8 mouse cellular contexts compared by ENCODE assay signal in genomic region chr11:101589444-101589843, GRCm38 (mm10). TPM values are rescaled to one million over a fixed set of nuclear protein-coding genes. Genes with fewer than 3 reads are reported as not detected.
DNase-seq lines count a peak whose midpoint lies in the region; ATAC-seq and TF ChIP-seq lines count a peak whose summit lies in the region.

No protein-coding gene starts in this region.

- H3K4me1 ChIP-seq in midbrain, embryonic 14.5 days (ENCODE audit: control insufficient read depth, insufficient read depth, low read length): no peaks in the 10 kb centered on the region
- no peaks in the 10 kb centered on the region for H3K4me1 ChIP-seq in midbrain, embryonic 13.5 days (replicated peaks)
- no peaks in the 10 kb centered on the region for H3K4me1 ChIP-seq in limb, embryonic 14.5 days (ENCODE audit: control insufficient read depth, insufficient read depth, low read length)
- no peaks in the 10 kb centered on the region for H3K4me1 ChIP-seq in neural tube, embryonic 11.5 days (ENCODE audit: control insufficient read depth, insufficient read depth, low read length)

- H3K36me3 ChIP-seq in midbrain, embryonic 14.5 days (ENCODE audit: control insufficient read depth, insufficient read depth, low read length): 0 out of 2 replicates have a peak, but pooled peaks cover 4% of the 10 kb centered on the region
- peaks cover 15% of the 10 kb centered on the region for H3K36me3 ChIP-seq in midbrain, embryonic 13.5 days
- peaks cover 7% of the 10 kb centered on the region; the same call in 1 of the 2 replicates for H3K36me3 ChIP-seq in limb, embryonic 14.5 days (ENCODE audit: control insufficient read depth, insufficient read depth, low read length)
- no peaks in the 10 kb centered on the region for H3K36me3 ChIP-seq in neural tube, embryonic 11.5 days (ENCODE audit: control insufficient read depth, insufficient read depth, low read length)

- H3K27ac ChIP-seq in midbrain, embryonic 14.5 days (replicated peaks; ENCODE audit: low read depth, low read length): no peak overlapping the region
- H3K27ac ChIP-seq in midbrain, embryonic 13.5 days: no peak overlapping the region
- no peak overlapping the region for H3K27ac ChIP-seq in limb, embryonic 14.5 days (replicated peaks; ENCODE audit: low read depth, low read length)
- H3K27ac ChIP-seq in neural tube, embryonic 11.5 days (ENCODE audit: low read depth, low read length): no peak overlapping the region

- H3K9ac ChIP-seq in midbrain, embryonic 14.5 days (replicated peaks; ENCODE audit: low read length): no peak overlapping the region
- no peak overlapping the region for H3K9ac ChIP-seq in midbrain, embryonic 13.5 days (replicated peaks)
- H3K9ac ChIP-seq in limb, embryonic 14.5 days (ENCODE audit: low read depth, low read length, severe bottlenecking): no peak overlapping the region
- H3K9ac ChIP-seq in neural tube, embryonic 11.5 days (ENCODE audit: low read length): no peak overlapping the region

- WGBS in midbrain, embryonic 14.5 days: 30% methylated on average over 5 of the region's 5 CpGs
- WGBS in midbrain, embryonic 13.5 days: 32% methylated on average over 5 of the region's 5 CpGs
- WGBS in limb, embryonic 14.5 days: 35% methylated on average over 5 of the region's 5 CpGs
- WGBS in neural tube, embryonic 11.5 days: 34% methylated on average over 5 of the region's 5 CpGs

- ATAC-seq in midbrain, embryonic 14.5 days (ENCODE audit: low FRiP score, low TSS enrichment): no peak
- no peak for ATAC-seq in midbrain, embryonic 13.5 days
- ATAC-seq in limb, embryonic 14.5 days (ENCODE audit: low FRiP score, low read depth): no peak
- no peak for ATAC-seq in neural tube, embryonic 11.5 days (ENCODE audit: insufficient read depth, low FRiP score, low TSS enrichment)

- no peak for TF ChIP-seq POLR2A in limb, embryonic 14.5 days (IDR thresholded peaks at IDR 0.05; ENCODE audit: borderline replicate concordance, extremely low read depth, insufficient read depth, insufficient read length)

- no peaks in the 10 kb centered on the region for H3K27me3 ChIP-seq in midbrain, embryonic 14.5 days (ENCODE audit: control insufficient read depth, insufficient read depth, low read length)
- H3K27me3 ChIP-seq in midbrain, embryonic 13.5 days: no peaks in the 10 kb centered on the region
- H3K27me3 ChIP-seq in limb, embryonic 14.5 days (ENCODE audit: control insufficient read depth, insufficient read depth, low read length): no peaks in the 10 kb centered on the region
- H3K27me3 ChIP-seq in neural tube, embryonic 11.5 days (ENCODE audit: control insufficient read depth, insufficient read depth, low read length): no peaks in the 10 kb centered on the region

- H3K9me3 ChIP-seq in midbrain, embryonic 14.5 days (ENCODE audit: control insufficient read depth, low read length): no peaks in the 10 kb centered on the region
- no peaks in the 10 kb centered on the region for H3K9me3 ChIP-seq in midbrain, embryonic 13.5 days
- H3K9me3 ChIP-seq in limb, embryonic 14.5 days (ENCODE audit: control insufficient read depth, low read length): no peaks in the 10 kb centered on the region
- H3K9me3 ChIP-seq in neural tube, embryonic 11.5 days (ENCODE audit: control insufficient read depth, low read length): no peaks in the 10 kb centered on the region

- no peak overlapping the region for H3K4me3 ChIP-seq in midbrain, embryonic 14.5 days (replicated peaks; ENCODE audit: low read depth, low read length)
- H3K4me3 ChIP-seq in midbrain, embryonic 13.5 days (replicated peaks): no peak overlapping the region
- H3K4me3 ChIP-seq in limb, embryonic 14.5 days (replicated peaks; ENCODE audit: low read length): no peak overlapping the region
- H3K4me3 ChIP-seq in neural tube, embryonic 11.5 days (ENCODE audit: low read depth, low read length): no peak overlapping the region

- no peak overlapping the region for H3K4me2 ChIP-seq in midbrain, embryonic 14.5 days (ENCODE audit: low read length)
- H3K4me2 ChIP-seq in midbrain, embryonic 13.5 days (replicated peaks): no peak overlapping the region
- no peak overlapping the region for H3K4me2 ChIP-seq in limb, embryonic 14.5 days (replicated peaks; ENCODE audit: low read depth, low read length, severe bottlenecking)
- H3K4me2 ChIP-seq in neural tube, embryonic 11.5 days (ENCODE audit: low read depth): no peak overlapping the region

- peak; percentile 77 for DNase-seq in midbrain, embryonic 14.5 days
- DNase-seq in NIH3T3 (ENCODE audit: low read depth): peak; percentile 83
- DNase-seq in cerebellum, postnatal 14 days: peak; percentile 68 to 73
- DNase-seq in induced T-regulatory cell, adult 2 months (ENCODE audit: low read depth): peak; percentile 86
- DNase-seq in limb, embryonic 14.5 days (ENCODE audit: low spot score): peak; percentile 21
- DNase-seq in neural tube, embryonic 11.5 days (ENCODE audit: low spot score): peak; percentile 63
- peak; percentile 86 for DNase-seq in yolk sac, embryonic 10.5 days (ENCODE audit: low spot score)

RNA-seq across cellular contexts. Expression of gene Tmem106a, which starts 7.4 kb away (rescaled TPM):
- 1.2 and 3.5 TPM in 2 replicates for polyA plus RNA-seq in midbrain, embryonic 14.5 days (2014; fragmentation: Nextera tagmentation; extraction: Ambion mirVana)
- polyA plus RNA-seq in midbrain, embryonic 13.5 days (2015; fragmentation: Nextera tagmentation; extraction: Ambion mirVana): 2.1 and 2.7 TPM in 2 replicates
- polyA plus RNA-seq in limb, embryonic 14.5 days (2012; rRNA removed): 9.3 and 11.6 TPM in 2 replicates
- polyA plus RNA-seq in limb, embryonic 14.5 days (2014; fragmentation: Nextera tagmentation; extraction: Ambion mirVana): 3.8 and 5.4 TPM in 2 replicates
- 1.6 and 2.5 TPM in 2 replicates for polyA plus RNA-seq in neural tube, embryonic 11.5 days (2014; fragmentation: Nextera tagmentation; extraction: Ambion mirVana)

RNA-seq across cellular contexts. Expression of gene Gm11634, which starts 9.6 kb away (rescaled TPM):
- not detected in 2 replicates for polyA plus RNA-seq in midbrain, embryonic 14.5 days (2014; fragmentation: Nextera tagmentation; extraction: Ambion mirVana)
- not detected in 2 replicates for polyA plus RNA-seq in midbrain, embryonic 13.5 days (2015; fragmentation: Nextera tagmentation; extraction: Ambion mirVana)
- not detected in 2 replicates for polyA plus RNA-seq in limb, embryonic 14.5 days (2012; rRNA removed)
- not detected in 2 replicates for polyA plus RNA-seq in limb, embryonic 14.5 days (2014; fragmentation: Nextera tagmentation; extraction: Ambion mirVana)
- not detected in 2 replicates for polyA plus RNA-seq in neural tube, embryonic 11.5 days (2014; fragmentation: Nextera tagmentation; extraction: Ambion mirVana)

RNA-seq across cellular contexts. Expression of gene Nbr1, which starts 37.5 kb away (rescaled TPM):
- 69.2 and 101 TPM in 2 replicates for polyA plus RNA-seq in midbrain, embryonic 14.5 days (2014; fragmentation: Nextera tagmentation; extraction: Ambion mirVana)
- 113 and 116 TPM in 2 replicates for polyA plus RNA-seq in midbrain, embryonic 13.5 days (2015; fragmentation: Nextera tagmentation; extraction: Ambion mirVana)
- polyA plus RNA-seq in limb, embryonic 14.5 days (2012; rRNA removed): 82.7 and 93.1 TPM in 2 replicates
- polyA plus RNA-seq in limb, embryonic 14.5 days (2014; fragmentation: Nextera tagmentation; extraction: Ambion mirVana): 62.8 and 71.3 TPM in 2 replicates
- 89.0 and 99.1 TPM in 2 replicates for polyA plus RNA-seq in neural tube, embryonic 11.5 days (2014; fragmentation: Nextera tagmentation; extraction: Ambion mirVana)

RNA-seq across cellular contexts. Expression of gene Rdm1, which starts 37.6 kb away (rescaled TPM):
- polyA plus RNA-seq in midbrain, embryonic 14.5 days (2014; fragmentation: Nextera tagmentation; extraction: Ambion mirVana): 13.2 and 14.0 TPM in 2 replicates
- 21.7 and 24.8 TPM in 2 replicates for polyA plus RNA-seq in midbrain, embryonic 13.5 days (2015; fragmentation: Nextera tagmentation; extraction: Ambion mirVana)
- 35.5 and 36.0 TPM in 2 replicates for polyA plus RNA-seq in limb, embryonic 14.5 days (2012; rRNA removed)
- 39.2 and 39.4 TPM in 2 replicates for polyA plus RNA-seq in limb, embryonic 14.5 days (2014; fragmentation: Nextera tagmentation; extraction: Ambion mirVana)
- 24.1 and 30.7 TPM in 2 replicates for polyA plus RNA-seq in neural tube, embryonic 11.5 days (2014; fragmentation: Nextera tagmentation; extraction: Ambion mirVana)

RNA-seq across cellular contexts. Expression of gene Brca1, which starts 37.7 kb away (rescaled TPM):
- polyA plus RNA-seq in midbrain, embryonic 14.5 days (2014; fragmentation: Nextera tagmentation; extraction: Ambion mirVana): 1.6 and 4.1 TPM in 2 replicates
- polyA plus RNA-seq in midbrain, embryonic 13.5 days (2015; fragmentation: Nextera tagmentation; extraction: Ambion mirVana): 4.7 and 5.3 TPM in 2 replicates
- polyA plus RNA-seq in limb, embryonic 14.5 days (2012; rRNA removed): 8.7 and 9.9 TPM in 2 replicates
- polyA plus RNA-seq in limb, embryonic 14.5 days (2014; fragmentation: Nextera tagmentation; extraction: Ambion mirVana): 10.7 and 11.6 TPM in 2 replicates
- 20.3 and 20.4 TPM in 2 replicates for polyA plus RNA-seq in neural tube, embryonic 11.5 days (2014; fragmentation: Nextera tagmentation; extraction: Ambion mirVana)

Comparison
In these comparisons a context has a peak if more than half of its experiments do, and no peak if none do; other contexts are left out.
1. DNase-seq: peak in every context shown above with its lines; median percentile 86 in induced T-regulatory cell, adult 2 months; 86 in yolk sac, embryonic 10.5 days; 83 in NIH3T3; 77 in midbrain, embryonic 14.5 days; 70 in cerebellum, postnatal 14 days; 63 in neural tube, embryonic 11.5 days; 21 in limb, embryonic 14.5 days.